Comparison of ENCODE assay signal across 28 mouse cellular contexts in the genomic region with DNA sequence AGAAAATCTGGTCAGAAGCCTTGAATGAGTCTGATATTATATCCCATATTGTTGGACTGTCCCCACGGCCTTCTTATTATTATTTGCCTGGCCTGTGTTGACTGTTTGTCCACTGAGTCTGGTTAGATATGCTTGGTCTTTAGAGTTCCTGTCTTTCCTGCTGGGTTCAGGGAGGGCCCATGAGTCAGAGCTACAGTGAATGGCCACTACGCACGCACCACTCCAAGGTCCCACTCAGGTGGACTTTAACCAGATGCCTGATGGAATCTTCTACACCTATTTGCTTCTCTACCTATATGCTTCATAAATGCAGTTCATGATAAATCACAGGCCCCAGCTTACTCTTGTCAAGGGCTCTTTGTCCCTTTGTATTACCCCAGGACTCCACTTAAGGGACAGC. TPM values are rescaled to one million over a fixed set of nuclear protein-coding genes. Genes with fewer than 3 reads are reported as not detected.
A peak's percentile ranks its signal among the peaks of the same experiment; 100 is the strongest.
DNase-seq lines count a peak whose midpoint lies in the region; ATAC-seq and TF ChIP-seq lines count a peak whose summit lies in the region.
"Had no signal": no experiment of that assay in that cellular context is flagged by ENCODE, and none has a peak within 500 bp of the region (broad histone marks: within the 10 kb centered on the region; RNA-seq: fewer than 3 reads in every experiment).

No protein-coding gene starts in this region.

- H3K4me1 ChIP-seq in forebrain, embryonic 11.5 days (replicated peaks; ENCODE audit: control insufficient read depth, insufficient read depth, low read length): no peaks in the 10 kb centered on the region
- H3K4me1 ChIP-seq in forebrain, postnatal 0 days (ENCODE audit: insufficient read depth): no peaks in the 10 kb centered on the region
- H3K4me1 ChIP-seq in intestine, postnatal 0 days (replicated peaks; ENCODE audit: control insufficient read depth, insufficient read depth, low read length): no peaks in the 10 kb centered on the region
- no peaks in the 10 kb centered on the region for H3K4me1 ChIP-seq in stomach, embryonic 16.5 days (ENCODE audit: control insufficient read depth, insufficient read depth, low read length)
- H3K4me1 ChIP-seq: embryonic facial prominence, embryonic 10.5 days; embryonic facial prominence, embryonic 12.5 days; forebrain, embryonic 12.5 days had no signal

- peak; percentile 7 for DNase-seq in forebrain, embryonic 11.5 days (ENCODE audit: low spot score)
- no peak for DNase-seq in forebrain, postnatal 0 days
- DNase-seq in retina, embryonic 14.5 days (ENCODE audit: low spot score): no peak
- DNase-seq in natural killer cell, adult 2 months (ENCODE audit: low spot score in 2 of 2): no peak
- DNase-seq: adrenal gland, adult 8-10 months; adrenal gland, postnatal 14 days; adrenal gland, postnatal 36 days; B cell, adult 2 months; cerebellum, adult 11-12 months; cerebellum, adult 2 months; cerebellum, adult 9-10 months; cerebellum, postnatal 10 days; cerebellum, postnatal 25 days had no signal

- TF ChIP-seq CTCF in forebrain, postnatal 0 days (IDR thresholded peaks at IDR 0.05; ENCODE audit: low read depth): no peak
- TF ChIP-seq CTCF in intestine, postnatal 0 days (IDR thresholded peaks at IDR 0.05; ENCODE audit: low read depth): no peak

- no peaks in the 10 kb centered on the region for H3K9me3 ChIP-seq in forebrain, embryonic 11.5 days (ENCODE audit: control insufficient read depth, low read length)
- no peaks in the 10 kb centered on the region for H3K9me3 ChIP-seq in forebrain, postnatal 0 days (ENCODE audit: low read length)
- no peaks in the 10 kb centered on the region for H3K9me3 ChIP-seq in intestine, postnatal 0 days (ENCODE audit: control insufficient read depth)
- no peaks in the 10 kb centered on the region for H3K9me3 ChIP-seq in stomach, embryonic 16.5 days (replicated peaks; ENCODE audit: control insufficient read depth, low read length)
- H3K9me3 ChIP-seq: embryonic facial prominence, embryonic 10.5 days; embryonic facial prominence, embryonic 12.5 days; forebrain, embryonic 12.5 days; G1E had no signal

- ATAC-seq in forebrain, embryonic 11.5 days (replicated peaks; ENCODE audit: low FRiP score): no peak
- no peak for ATAC-seq in forebrain, postnatal 0 days
- ATAC-seq in intestine, postnatal 0 days: peak; percentile 84
- peak; percentile 60; the same call in 1 of the 2 replicates for ATAC-seq in stomach, embryonic 16.5 days (ENCODE audit: insufficient read depth, low FRiP score)
- no peak for ATAC-seq in megakaryocyte, adult 5-6 weeks (ENCODE audit: poor library complexity, severe bottlenecking)
- ATAC-seq: activated CD4-positive, CD25-positive, alpha-beta regulatory T cell, adult 4 months; CD4-positive, CD25-positive, alpha-beta regulatory T cell, adult 4 months; forebrain, embryonic 14.5 days; Patski had no signal

- H3K4me3 ChIP-seq in forebrain, embryonic 11.5 days (ENCODE audit: low read depth, low read length): no peak overlapping the region
- H3K4me3 ChIP-seq in forebrain, postnatal 0 days (ENCODE audit: low read depth, low read length): no peak overlapping the region
- no peak overlapping the region for H3K4me3 ChIP-seq in intestine, postnatal 0 days (ENCODE audit: low read depth, low read length)
- no peak overlapping the region for H3K4me3 ChIP-seq in stomach, embryonic 16.5 days (replicated peaks; ENCODE audit: low read length)
- H3K4me3 ChIP-seq: embryonic facial prominence, embryonic 10.5 days; embryonic facial prominence, embryonic 12.5 days; forebrain, embryonic 12.5 days had no signal

- H3K9ac ChIP-seq in forebrain, embryonic 11.5 days (ENCODE audit: low read length): no peak overlapping the region
- no peak overlapping the region for H3K9ac ChIP-seq in forebrain, postnatal 0 days
- no peak overlapping the region for H3K9ac ChIP-seq in intestine, postnatal 0 days (ENCODE audit: low read depth, low read length)
- H3K9ac ChIP-seq in stomach, embryonic 16.5 days (ENCODE audit: low read length): no peak overlapping the region
- H3K9ac ChIP-seq: embryonic facial prominence, embryonic 12.5 days; forebrain, embryonic 12.5 days had no signal

- WGBS in forebrain, embryonic 11.5 days: 95% methylated on average over 3 of the region's 3 CpGs
- WGBS in forebrain, postnatal 0 days: 92% methylated on average over 3 of the region's 3 CpGs
- 59% methylated on average over 3 of the region's 3 CpGs for WGBS in intestine, postnatal 0 days
- 79% methylated on average over 3 of the region's 3 CpGs for WGBS in stomach, embryonic 16.5 days

- no peak overlapping the region for H3K4me2 ChIP-seq in forebrain, embryonic 11.5 days (ENCODE audit: low read depth, low read length, severe bottlenecking)
- H3K4me2 ChIP-seq in forebrain, postnatal 0 days (ENCODE audit: low read depth): no peak overlapping the region
- H3K4me2 ChIP-seq in intestine, postnatal 0 days (replicated peaks; ENCODE audit: low read depth): no peak overlapping the region
- no peak overlapping the region for H3K4me2 ChIP-seq in stomach, embryonic 16.5 days (ENCODE audit: low read depth, low read length)
- H3K4me2 ChIP-seq: embryonic facial prominence, embryonic 12.5 days; forebrain, embryonic 12.5 days had no signal

- no peaks in the 10 kb centered on the region for H3K36me3 ChIP-seq in forebrain, embryonic 11.5 days (ENCODE audit: control insufficient read depth, insufficient read depth, low read length)
- H3K36me3 ChIP-seq in forebrain, postnatal 0 days (ENCODE audit: insufficient read depth): no peaks in the 10 kb centered on the region
- no peaks in the 10 kb centered on the region for H3K36me3 ChIP-seq in intestine, postnatal 0 days (ENCODE audit: control insufficient read depth, insufficient read depth)
- H3K36me3 ChIP-seq in stomach, embryonic 16.5 days (ENCODE audit: control insufficient read depth, insufficient read depth, low read length): no peaks in the 10 kb centered on the region
- H3K36me3 ChIP-seq: embryonic facial prominence, embryonic 10.5 days; embryonic facial prominence, embryonic 12.5 days; forebrain, embryonic 12.5 days; G1E had no signal

- no peak overlapping the region for H3K27ac ChIP-seq in forebrain, embryonic 11.5 days (ENCODE audit: low read depth, low read length)
- H3K27ac ChIP-seq in forebrain, postnatal 0 days (ENCODE audit: low read depth, low read length): no peak overlapping the region
- no peak overlapping the region for H3K27ac ChIP-seq in intestine, postnatal 0 days (ENCODE audit: low read depth, low read length)
- H3K27ac ChIP-seq in stomach, embryonic 16.5 days (ENCODE audit: low read length): peak overlapping the region; percentile 36; the same call in 1 of the 2 replicates
- H3K27ac ChIP-seq: embryonic facial prominence, embryonic 10.5 days; embryonic facial prominence, embryonic 12.5 days; forebrain, embryonic 12.5 days had no signal

- no peaks in the 10 kb centered on the region for H3K27me3 ChIP-seq in forebrain, embryonic 11.5 days (ENCODE audit: control insufficient read depth, insufficient read depth, low read length)
- no peaks in the 10 kb centered on the region for H3K27me3 ChIP-seq in forebrain, postnatal 0 days (ENCODE audit: insufficient read depth, low read length)
- H3K27me3 ChIP-seq in intestine, postnatal 0 days (replicated peaks; ENCODE audit: control insufficient read depth, insufficient read depth, low read length): no peaks in the 10 kb centered on the region
- no peaks in the 10 kb centered on the region for H3K27me3 ChIP-seq in stomach, embryonic 16.5 days (ENCODE audit: control insufficient read depth, insufficient read depth, low read length)
- H3K27me3 ChIP-seq: CH12.LX; embryonic facial prominence, embryonic 12.5 days; forebrain, embryonic 12.5 days had no signal

RNA-seq across cellular contexts. Expression of gene Gm10198, which starts 29.8 kb away (rescaled TPM):
- not detected in 2 replicates for polyA plus RNA-seq in forebrain, embryonic 11.5 days (2014; fragmentation: Nextera tagmentation; extraction: Ambion mirVana)
- total RNA-seq in forebrain, postnatal 0 days (2014; rRNA removed): not detected in 2 replicates
- not detected in 2 replicates for polyA plus RNA-seq in forebrain, postnatal 0 days (2015; fragmentation: Nextera tagmentation; extraction: Ambion mirVana)
- not detected in 2 replicates for polyA plus RNA-seq in intestine, postnatal 0 days (2015; fragmentation: Nextera tagmentation; extraction: Ambion mirVana)
- polyA plus RNA-seq in stomach, embryonic 16.5 days (2015; fragmentation: Nextera tagmentation; extraction: Ambion mirVana): not detected in 2 replicates
- not detected in 2 replicates for total RNA-seq in megakaryocyte, adult 5-6 weeks (2015)
- total RNA-seq in megakaryocyte, adult 5-6 weeks (2017): not detected in 2 replicates
- total RNA-seq: adrenal gland, adult 18-20 months; adrenal gland, adult 8-10 months; adrenal gland, postnatal 14 days; adrenal gland, postnatal 36 days; CH12.LX; G1E had no signal
- polyA plus RNA-seq: activated CD4-positive, CD25-positive, alpha-beta regulatory T cell, adult 4 months; CD4-positive, CD25-positive, alpha-beta regulatory T cell, adult 4 months; cerebellum, adult 2 months; cortical plate, adult 2 months; embryonic facial prominence, embryonic 10.5 days; embryonic facial prominence, embryonic 12.5 days; embryonic facial prominence, embryonic 14.5 days; forebrain, embryonic 12.5 days; forebrain, embryonic 14.5 days; G1E; Patski had no signal

RNA-seq across cellular contexts. Expression of gene Mier3, which starts 58.4 kb away (rescaled TPM):
- polyA plus RNA-seq in forebrain, embryonic 11.5 days (2014; fragmentation: Nextera tagmentation; extraction: Ambion mirVana): 22.8 and 25.3 TPM in 2 replicates
- 26.9 and 41.3 TPM in 2 replicates for total RNA-seq in forebrain, postnatal 0 days (2014; rRNA removed)
- 11.0 and 15.0 TPM in 2 replicates for polyA plus RNA-seq in forebrain, postnatal 0 days (2015; fragmentation: Nextera tagmentation; extraction: Ambion mirVana)
- 6.0 and 6.9 TPM in 2 replicates for polyA plus RNA-seq in intestine, postnatal 0 days (2015; fragmentation: Nextera tagmentation; extraction: Ambion mirVana)
- 18.2 and 18.6 TPM in 2 replicates for polyA plus RNA-seq in stomach, embryonic 16.5 days (2015; fragmentation: Nextera tagmentation; extraction: Ambion mirVana)
- 26.3 and 28.0 TPM in 2 replicates for total RNA-seq in megakaryocyte, adult 5-6 weeks (2015)
- total RNA-seq in megakaryocyte, adult 5-6 weeks (2017): 39.2 and 46.1 TPM in 2 replicates

Comparison
In these comparisons a context has a peak if more than half of its experiments do, and no peak if none do; other contexts are left out.
1. ATAC-seq: peak in intestine, postnatal 0 days (single experiment) and stomach, embryonic 16.5 days (single experiment); none in forebrain, embryonic 11.5 days (single experiment), forebrain, postnatal 0 days (single experiment) and megakaryocyte, adult 5-6 weeks (single experiment).